Mouse (Mus musculus): ENCODE results near the gene Zfp839.

The Zfp839 gene

GRCm38 (mm10) chr12:110850010-110850928 lies at the start of gene Zfp839:
TSS of gene Zfp839 (plus strand) at chr12:110850253.
- DNase-seq (ENCODE audit: low spot score in 2 of 2): peak; percentile 60 to 84

- DNase-seq (ENCODE audit: low spot score in 2 of 2): no peak
Observed at GRCm38 (mm10) chr12:110801876-110802464, 48.1 kb upstream of the Zfp839 start.

- DNase-seq (ENCODE audit: low spot score in 2 of 2): no peak
Observed at GRCm38 (mm10) chr12:110802674-110803297, 47.3 kb upstream of the Zfp839 start.

GRCm38 (mm10) chr12:110804261-110804660 lies 45.8 kb upstream of the Zfp839 start:
- no peak for DNase-seq (ENCODE audit: low spot score in 2 of 2)

GRCm38 (mm10) chr12:110806301-110806970 lies 43.6 kb upstream of the Zfp839 start:
- DNase-seq (ENCODE audit: low spot score in 2 of 2): peak in 1 of 2 experiments; percentile 42

GRCm38 (mm10) chr12:110808430-110808829 lies 41.6 kb upstream of the Zfp839 start:
- no peak for DNase-seq (ENCODE audit: low spot score in 2 of 2)

- no peak for DNase-seq (ENCODE audit: low spot score in 2 of 2)
Observed at GRCm38 (mm10) chr12:110808848-110809247, 41.2 kb upstream of the Zfp839 start.

- DNase-seq (ENCODE audit: low spot score in 2 of 2): no peak
Observed at GRCm38 (mm10) chr12:110813132-110813531, 36.9 kb upstream of the Zfp839 start.

- no peak for DNase-seq (ENCODE audit: low spot score in 2 of 2)
Observed at GRCm38 (mm10) chr12:110813624-110814023, 36.4 kb upstream of the Zfp839 start.

GRCm38 (mm10) chr12:110814924-110815323 lies 35.1 kb upstream of the Zfp839 start:
- DNase-seq (ENCODE audit: low spot score in 2 of 2): no peak

- DNase-seq (ENCODE audit: low spot score in 2 of 2): no peak
Observed at GRCm38 (mm10) chr12:110816833-110817232, 33.2 kb upstream of the Zfp839 start.

- DNase-seq (ENCODE audit: low spot score in 2 of 2): no peak
Observed at GRCm38 (mm10) chr12:110819367-110819766, 30.7 kb upstream of the Zfp839 start.

- DNase-seq (ENCODE audit: low spot score in 2 of 2): no peak
Observed at GRCm38 (mm10) chr12:110821787-110822186, 28.3 kb upstream of the Zfp839 start.

GRCm38 (mm10) chr12:110822366-110822765 lies 27.7 kb upstream of the Zfp839 start:
- DNase-seq (ENCODE audit: low spot score in 2 of 2): no peak

GRCm38 (mm10) chr12:110828908-110829307 lies 21.1 kb upstream of the Zfp839 start:
- DNase-seq (ENCODE audit: low spot score in 2 of 2): no peak

- no peak for DNase-seq (ENCODE audit: low spot score in 2 of 2)
Observed at GRCm38 (mm10) chr12:110830293-110831024, 19.6 kb upstream of the Zfp839 start.

GRCm38 (mm10) chr12:110835182-110835581 lies 14.9 kb upstream of the Zfp839 start:
- no peak for DNase-seq (ENCODE audit: low spot score in 2 of 2)

- no peak for DNase-seq (ENCODE audit: low spot score in 2 of 2)
Observed at GRCm38 (mm10) chr12:110836729-110837128, 13.3 kb upstream of the Zfp839 start.

- no peak for DNase-seq (ENCODE audit: low spot score in 2 of 2)
Observed at GRCm38 (mm10) chr12:110837192-110837841, 12.7 kb upstream of the Zfp839 start.

GRCm38 (mm10) chr12:110837850-110838249 lies 12.2 kb upstream of the Zfp839 start:
- DNase-seq (ENCODE audit: low spot score in 2 of 2): no peak

Data from left cerebral cortex, adult 9 months (tissue).